Mouse (Mus musculus) testis, adult 2 months (tissue): Measurements from ENCODE around the gene Rras2.

ENCODE experiments used
- CTCF ChIP-seq: fragments of 200-500 bp; IDR thresholded peaks from 2 replicates; pipeline ENCODE4 v1.5.1; 2012; ENCODE audit warnings: low read depth, mild to moderate bottlenecking, inconsistent platforms, low read length, moderate library complexity; ENCODE audit not compliant: control insufficient read depth, insufficient read depth, insufficient replicate concordance
- POLR2A ChIP-seq: fragments of 200-500 bp; IDR thresholded peaks from 2 replicates; pipeline ENCODE4 v1.6.1; 2012; ENCODE audit warnings: low read depth, mild to moderate bottlenecking, inconsistent platforms, low read length, moderate library complexity; ENCODE audit not compliant: control insufficient read depth

GRCm38 (mm10) chr7:114042973-114043928 is 74.3 kb downstream of the Rras2 start:
- TF ChIP-seq CTCF (no peak), POLR2A (no peak)
